Mouse (Mus musculus): ENCODE data around the gene P2rx1.

DNA sequence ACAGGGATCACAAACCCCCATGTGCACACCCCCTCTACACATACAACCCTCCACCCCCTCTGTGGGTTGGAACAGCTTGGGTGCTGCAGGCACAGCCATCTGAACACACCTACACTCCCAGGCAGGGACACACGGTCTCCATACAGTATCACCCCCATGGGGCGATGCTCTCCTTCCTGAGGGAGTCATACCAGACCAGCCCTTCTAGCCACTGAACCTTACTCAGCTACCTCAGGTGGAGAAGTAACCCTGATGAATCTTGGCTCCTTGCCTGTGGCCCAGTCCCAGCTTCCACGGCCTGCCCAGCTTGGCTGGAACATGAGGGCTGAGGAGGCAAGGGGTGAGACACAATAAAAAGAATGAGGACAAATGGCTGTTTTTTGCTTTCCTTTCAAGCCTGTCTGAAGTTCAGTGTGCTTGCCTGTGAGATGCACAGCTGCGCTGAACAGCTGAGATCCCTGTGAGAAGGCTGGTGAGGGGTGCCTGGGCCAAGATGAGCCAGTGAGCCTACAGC, 16.0 kb downstream of the P2rx1 start:
- no peak for TF ChIP-seq CTCF (IDR thresholded peaks at IDR 0.05; ENCODE audit: borderline replicate concordance, extremely low read depth, insufficient read depth, insufficient read length)
- TF ChIP-seq POLR2A (IDR thresholded peaks at IDR 0.05; ENCODE audit: borderline replicate concordance, extremely low read depth, insufficient read depth, insufficient read length, poor library complexity, severe bottlenecking), result no peak
